Mouse (Mus musculus): ENCODE measurements around the gene Pnpla8. TPM values are rescaled to one million over a fixed set of nuclear protein-coding genes. Genes with fewer than 3 reads are reported as not detected.
A peak's percentile ranks its signal among the peaks of the same experiment; 100 is the strongest.

Gene Pnpla8
- polyA plus RNA-seq, 1 experiment from 2014 or later = 153 TPM

DNA sequence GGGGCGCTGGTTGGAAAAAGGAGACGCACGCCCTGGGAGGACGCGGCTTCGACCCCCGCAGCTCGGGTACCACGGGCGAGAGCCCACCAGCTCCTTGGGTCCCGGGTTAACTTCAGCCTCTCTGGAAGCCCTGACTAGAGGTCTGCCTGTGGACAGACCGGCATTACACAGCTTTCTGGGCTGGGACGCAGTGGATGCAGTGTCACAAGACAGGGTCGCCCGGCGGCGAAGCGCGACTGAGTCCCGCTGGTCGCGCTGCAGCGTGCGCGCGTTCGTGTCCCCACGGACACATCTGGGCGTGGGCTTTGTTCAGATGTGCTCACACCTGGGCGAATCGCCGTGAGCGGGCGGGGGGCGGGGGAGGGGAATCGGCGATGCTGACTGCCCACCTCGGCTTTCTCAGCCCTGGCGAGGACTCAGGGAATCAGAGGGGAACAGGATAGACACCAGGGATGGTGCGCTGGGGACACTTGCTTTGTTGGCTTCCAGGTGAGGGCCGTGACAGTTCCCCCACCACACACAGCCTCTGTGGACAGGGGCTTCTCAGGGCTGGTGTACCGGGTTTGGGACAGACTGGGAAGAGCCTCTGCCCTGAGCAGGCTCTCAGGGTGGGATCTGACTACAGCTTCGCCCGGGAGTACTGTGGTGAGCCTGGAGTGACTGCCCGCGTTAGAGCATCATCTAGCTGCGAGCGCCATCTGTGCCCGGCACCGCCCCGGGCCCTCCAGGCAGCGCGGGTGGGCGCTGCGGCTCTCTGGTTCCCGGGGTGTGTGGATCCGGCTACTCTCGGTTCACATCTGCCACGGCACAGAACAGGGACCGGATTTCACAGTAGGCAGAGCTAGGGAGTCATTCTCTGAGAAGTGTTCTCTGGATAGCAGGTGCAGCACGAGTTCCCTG, 108.4 kb downstream of the Pnpla8 start:
- Histone ChIP-seq H3K27ac (ENCODE audit: low read length) (peak overlapping the region; percentile 94), H3K4me1 (ENCODE audit: control insufficient read depth, insufficient read depth, low read length) (peaks cover 26% of the 10 kb centered on the region), H3K4me3 (ENCODE audit: low read depth, low read length) (peak overlapping the region; percentile 91), H3K36me3 (ENCODE audit: control insufficient read depth, insufficient read depth, low read length) (no peaks in the 10 kb centered on the region), H3K9me3 (replicated peaks; ENCODE audit: control insufficient read depth, low read length, poor library complexity, severe bottlenecking) (no peaks in the 10 kb centered on the region), H3K4me2 (ENCODE audit: low read length) (peak overlapping the region; percentile 61), H3K9ac (ENCODE audit: low read depth, low read length) (peak overlapping the region; percentile 94), H3K27me3 (ENCODE audit: control insufficient read depth, insufficient read depth, low read depth, low read length) (no peaks in the 10 kb centered on the region)
- ATAC-seq = peak; percentile 78
- WGBS = under 1% methylated on average over 61 of the region's 61 CpGs

DNA sequence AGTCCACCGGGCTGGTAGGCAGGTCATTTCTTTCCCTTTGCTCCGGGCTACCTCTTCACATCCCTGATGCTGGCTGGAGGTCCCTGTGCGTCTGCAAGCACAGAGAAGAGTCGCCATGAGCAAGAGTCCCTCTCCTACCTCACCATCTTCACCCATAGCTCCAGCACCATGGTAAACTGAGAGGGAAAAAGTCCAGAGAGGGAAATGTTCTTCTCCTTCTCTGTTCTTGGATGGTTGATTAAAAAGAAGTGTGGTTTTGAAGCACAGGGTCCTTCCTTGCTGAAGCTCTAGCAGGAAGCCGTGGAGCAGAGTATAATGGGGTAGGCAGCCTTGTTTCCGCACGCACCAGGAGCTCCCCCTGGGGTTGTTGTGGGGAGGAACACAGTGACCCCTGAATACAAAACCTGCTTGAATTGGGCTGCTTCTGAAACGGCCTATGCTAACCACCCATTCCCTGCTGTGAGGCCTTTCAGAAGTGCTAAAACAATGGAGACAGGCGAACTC, 109.1 kb downstream of the Pnpla8 start:
- ATAC-seq = peak; percentile 9; the same call in 1 of the 2 replicates
- H3K4me2 ChIP-seq (ENCODE audit: low read length) = peak overlapping the region; percentile 61
- WGBS = under 1% methylated on average over 9 of the region's 9 CpGs
- H3K4me1 ChIP-seq (ENCODE audit: control insufficient read depth, insufficient read depth, low read length) = peaks cover 26% of the 10 kb centered on the region
- H3K27ac ChIP-seq (ENCODE audit: low read length) = peak overlapping the region; percentile 94
- peak overlapping the region; percentile 94 for H3K9ac ChIP-seq (ENCODE audit: low read depth, low read length)
- H3K27me3 ChIP-seq (ENCODE audit: control insufficient read depth, insufficient read depth, low read depth, low read length) = no peaks in the 10 kb centered on the region
- H3K9me3 ChIP-seq (replicated peaks; ENCODE audit: control insufficient read depth, low read length, poor library complexity, severe bottlenecking) = no peaks in the 10 kb centered on the region
- peak overlapping the region; percentile 91 for H3K4me3 ChIP-seq (ENCODE audit: low read depth, low read length)
- H3K36me3 ChIP-seq (ENCODE audit: control insufficient read depth, insufficient read depth, low read length) = no peaks in the 10 kb centered on the region

DNA sequence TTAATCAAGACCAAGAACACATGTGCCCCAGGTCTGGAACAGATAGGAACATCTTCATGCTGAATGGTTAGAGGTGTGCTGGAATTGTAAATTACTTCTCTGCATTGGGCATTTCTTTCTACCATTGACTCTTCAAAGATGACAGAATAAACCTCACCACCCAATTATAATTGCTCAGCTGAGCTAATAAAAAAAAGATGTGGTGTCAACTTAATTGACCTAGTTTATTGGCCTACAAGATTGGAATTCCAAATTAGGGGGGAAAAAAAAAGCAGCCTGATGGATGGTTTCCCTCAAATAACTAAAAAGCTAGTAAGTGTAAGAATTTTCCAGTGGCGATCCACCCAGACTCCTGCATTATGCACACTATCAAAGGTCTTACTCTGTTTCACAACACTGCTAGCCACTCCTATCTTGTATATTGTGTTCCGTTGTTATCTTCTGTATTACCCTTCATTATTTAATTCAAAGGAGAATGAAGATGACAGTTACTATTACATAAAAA, 116.0 kb downstream of the Pnpla8 start:
- no peaks in the 10 kb centered on the region for H3K9me3 ChIP-seq (replicated peaks; ENCODE audit: control insufficient read depth, low read length, poor library complexity, severe bottlenecking)
- no peak overlapping the region for H3K9ac ChIP-seq (ENCODE audit: low read depth, low read length)
- no peak overlapping the region for H3K4me3 ChIP-seq (ENCODE audit: low read depth, low read length)
- no peaks in the 10 kb centered on the region for H3K27me3 ChIP-seq (ENCODE audit: control insufficient read depth, insufficient read depth, low read depth, low read length)
- WGBS = 41% methylated on average over 2 of the region's 2 CpGs
- ATAC-seq = peak; percentile 23; the same call in 1 of the 2 replicates
- no peak overlapping the region for H3K4me2 ChIP-seq (ENCODE audit: low read length)
- no peaks in the 10 kb centered on the region for H3K36me3 ChIP-seq (ENCODE audit: control insufficient read depth, insufficient read depth, low read length)
- H3K27ac ChIP-seq (ENCODE audit: low read length) = no peak overlapping the region
- H3K4me1 ChIP-seq (ENCODE audit: control insufficient read depth, insufficient read depth, low read length) = peaks cover 29% of the 10 kb centered on the region

DNA sequence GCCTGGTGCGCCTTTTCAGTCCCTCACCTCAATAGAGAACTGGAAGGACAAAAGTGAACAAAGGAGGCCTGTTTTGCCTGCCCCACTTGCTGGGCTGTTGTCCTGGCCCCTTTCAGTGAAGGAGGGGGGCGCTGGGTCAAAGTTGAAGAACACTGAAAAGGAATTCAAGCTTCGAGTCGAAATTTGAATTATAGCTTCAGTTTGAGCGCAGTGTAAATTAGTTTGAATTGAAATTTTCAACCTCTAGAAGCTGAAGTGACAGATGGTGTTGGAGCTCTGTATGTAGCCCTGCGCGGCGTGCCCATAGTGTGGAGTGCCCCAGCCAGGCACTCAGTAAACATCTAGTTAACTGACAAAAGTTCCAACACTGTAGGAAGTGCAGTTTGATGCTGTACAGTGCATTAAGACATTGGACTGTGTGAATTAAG, 117.0 kb downstream of the Pnpla8 start:
- H3K9ac ChIP-seq (ENCODE audit: low read depth, low read length) = no peak overlapping the region
- H3K9me3 ChIP-seq (replicated peaks; ENCODE audit: control insufficient read depth, low read length, poor library complexity, severe bottlenecking) = no peaks in the 10 kb centered on the region
- peaks cover 24% of the 10 kb centered on the region for H3K4me1 ChIP-seq (ENCODE audit: control insufficient read depth, insufficient read depth, low read length)
- H3K4me2 ChIP-seq (ENCODE audit: low read length) = peak overlapping the region; percentile 21; the same call in 1 of the 2 replicates
- peak overlapping the region; percentile 67 for H3K27ac ChIP-seq (ENCODE audit: low read length)
- WGBS = 9% methylated on average over 8 of the region's 8 CpGs
- H3K36me3 ChIP-seq (ENCODE audit: control insufficient read depth, insufficient read depth, low read length) = no peaks in the 10 kb centered on the region
- H3K4me3 ChIP-seq (ENCODE audit: low read depth, low read length) = no peak overlapping the region
- peak; percentile 79 for ATAC-seq
- H3K27me3 ChIP-seq (ENCODE audit: control insufficient read depth, insufficient read depth, low read depth, low read length) = no peaks in the 10 kb centered on the region

DNA sequence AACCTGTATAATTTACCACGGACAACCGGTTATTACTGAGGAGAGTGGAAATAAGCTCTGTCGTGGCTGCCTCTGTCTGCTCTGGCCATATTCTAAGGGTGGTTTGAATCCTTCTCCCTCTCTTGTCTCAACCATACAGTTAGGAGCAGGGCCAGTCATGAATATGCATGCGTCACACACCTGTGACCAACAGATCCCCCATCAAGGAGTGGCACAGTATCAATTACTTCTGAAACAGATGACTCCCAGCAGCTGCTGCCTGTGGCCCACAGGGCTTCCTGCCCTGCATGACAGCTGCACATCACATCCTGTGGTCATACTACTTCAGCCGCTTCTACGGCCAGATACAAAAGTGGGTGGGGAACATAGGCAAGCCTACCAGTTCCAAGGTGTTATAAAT, 122.9 kb downstream of the Pnpla8 start:
- 55% methylated on average over 6 of the region's 6 CpGs for WGBS
- Histone ChIP-seq H3K27me3 (ENCODE audit: control insufficient read depth, insufficient read depth, low read depth, low read length) (no peaks in the 10 kb centered on the region), H3K4me1 (ENCODE audit: control insufficient read depth, insufficient read depth, low read length) (peaks cover 22% of the 10 kb centered on the region), H3K27ac (ENCODE audit: low read length) (no peak overlapping the region), H3K9ac (ENCODE audit: low read depth, low read length) (0 out of 2 replicates have a peak overlapping the region, but pooled peaks have one; percentile 3), H3K36me3 (ENCODE audit: control insufficient read depth, insufficient read depth, low read length) (no peaks in the 10 kb centered on the region), H3K4me3 (ENCODE audit: low read depth, low read length) (no peak overlapping the region), H3K9me3 (replicated peaks; ENCODE audit: control insufficient read depth, low read length, poor library complexity, severe bottlenecking) (no peaks in the 10 kb centered on the region), H3K4me2 (ENCODE audit: low read length) (no peak overlapping the region)
- no peak for ATAC-seq

DNA sequence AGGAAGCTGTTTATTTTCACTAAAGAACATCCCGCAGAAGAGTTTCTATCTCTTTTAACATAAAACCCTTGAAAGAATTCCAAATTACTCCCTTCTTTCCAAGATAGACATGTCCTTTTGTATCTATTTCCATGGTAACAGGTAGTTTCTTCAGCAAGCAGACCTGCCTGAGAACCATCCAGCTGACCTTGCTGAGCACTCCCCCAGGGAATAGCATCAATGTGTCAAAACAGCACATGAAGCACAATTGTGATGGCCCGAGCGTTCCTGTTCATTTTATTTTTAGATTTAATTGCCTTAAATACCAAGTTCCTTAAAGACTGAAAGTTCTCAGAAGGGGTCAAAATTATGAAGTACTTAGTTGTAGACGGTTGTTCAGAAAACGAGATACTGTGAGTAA, 124.1 kb downstream of the Pnpla8 start:
- WGBS = 30% methylated on average over 5 of the region's 5 CpGs
- no peak for ATAC-seq
- no peak overlapping the region for H3K27ac ChIP-seq (ENCODE audit: low read length)

DNA sequence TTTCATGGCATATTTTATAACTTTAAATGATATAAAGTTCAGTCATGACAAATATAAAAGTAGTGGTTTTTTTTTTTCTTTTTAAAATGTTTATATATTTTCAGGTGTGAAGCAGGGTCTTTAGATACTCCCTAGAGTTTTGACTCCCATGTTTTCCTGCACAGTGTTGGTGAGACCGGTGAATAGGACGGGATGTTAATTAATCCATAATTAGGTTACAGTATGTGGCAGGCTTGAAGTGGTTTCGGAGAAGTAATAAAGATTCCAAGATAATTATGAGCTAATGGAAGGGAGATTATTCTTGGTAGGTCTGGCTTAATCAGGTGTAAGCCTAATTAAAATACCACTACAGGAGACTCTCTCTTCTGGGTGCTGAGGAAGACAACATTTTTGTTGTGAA, 125.0 kb downstream of the Pnpla8 start:
- WGBS = 49% methylated on average over 3 of the region's 3 CpGs
- Histone ChIP-seq H3K4me2 (ENCODE audit: low read length) (no peak overlapping the region), H3K4me3 (ENCODE audit: low read depth, low read length) (no peak overlapping the region), H3K27me3 (ENCODE audit: control insufficient read depth, insufficient read depth, low read depth, low read length) (no peaks in the 10 kb centered on the region), H3K27ac (ENCODE audit: low read length) (no peak overlapping the region), H3K4me1 (ENCODE audit: control insufficient read depth, insufficient read depth, low read length) (peaks cover 20% of the 10 kb centered on the region), H3K9ac (ENCODE audit: low read depth, low read length) (no peak overlapping the region), H3K36me3 (ENCODE audit: control insufficient read depth, insufficient read depth, low read length) (no peaks in the 10 kb centered on the region), H3K9me3 (replicated peaks; ENCODE audit: control insufficient read depth, low read length, poor library complexity, severe bottlenecking) (no peaks in the 10 kb centered on the region)
- ATAC-seq = no peak

More for the DNA sequence above, 124.1 kb downstream of the Pnpla8 start:
- H3K36me3 ChIP-seq (ENCODE audit: control insufficient read depth, insufficient read depth, low read length) = no peaks in the 10 kb centered on the region
- no peaks in the 10 kb centered on the region for H3K27me3 ChIP-seq (ENCODE audit: control insufficient read depth, insufficient read depth, low read depth, low read length)
- H3K9ac ChIP-seq (ENCODE audit: low read depth, low read length) = no peak overlapping the region
- no peak overlapping the region for H3K4me3 ChIP-seq (ENCODE audit: low read depth, low read length)
- H3K9me3 ChIP-seq (replicated peaks; ENCODE audit: control insufficient read depth, low read length, poor library complexity, severe bottlenecking) = no peaks in the 10 kb centered on the region
- H3K4me2 ChIP-seq (ENCODE audit: low read length) = no peak overlapping the region
- peaks cover 22% of the 10 kb centered on the region for H3K4me1 ChIP-seq (ENCODE audit: control insufficient read depth, insufficient read depth, low read length)

DNA sequence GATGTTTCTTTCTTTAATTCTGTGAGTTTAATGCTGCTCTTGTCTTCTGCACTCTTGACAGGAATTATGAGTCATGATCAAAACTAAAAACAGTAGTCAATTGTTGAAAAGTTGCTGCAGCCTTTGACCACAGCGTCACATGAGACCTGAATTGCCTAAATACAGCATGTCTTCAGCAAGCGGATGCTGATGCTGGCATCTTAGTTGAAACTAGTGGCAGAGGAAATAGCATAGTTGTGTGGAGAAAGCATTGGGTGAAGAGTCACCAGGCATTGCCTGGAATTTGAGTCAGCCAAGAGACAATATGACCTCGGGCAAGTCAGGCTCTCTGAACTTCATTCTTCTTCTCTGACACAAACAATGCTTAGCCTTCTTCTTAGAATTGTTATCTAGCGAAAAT, 133.9 kb downstream of the Pnpla8 start:
- Histone ChIP-seq H3K9ac (ENCODE audit: low read depth, low read length) (no peak overlapping the region), H3K9me3 (replicated peaks; ENCODE audit: control insufficient read depth, low read length, poor library complexity, severe bottlenecking) (no peaks in the 10 kb centered on the region), H3K27me3 (ENCODE audit: control insufficient read depth, insufficient read depth, low read depth, low read length) (no peaks in the 10 kb centered on the region), H3K4me3 (ENCODE audit: low read depth, low read length) (no peak overlapping the region), H3K27ac (ENCODE audit: low read length) (no peak overlapping the region), H3K4me1 (ENCODE audit: control insufficient read depth, insufficient read depth, low read length) (no peaks in the 10 kb centered on the region), H3K36me3 (ENCODE audit: control insufficient read depth, insufficient read depth, low read length) (no peaks in the 10 kb centered on the region), H3K4me2 (ENCODE audit: low read length) (no peak overlapping the region)
- ATAC-seq = no peak
- WGBS = 90% methylated on average over 4 of the region's 4 CpGs

DNA sequence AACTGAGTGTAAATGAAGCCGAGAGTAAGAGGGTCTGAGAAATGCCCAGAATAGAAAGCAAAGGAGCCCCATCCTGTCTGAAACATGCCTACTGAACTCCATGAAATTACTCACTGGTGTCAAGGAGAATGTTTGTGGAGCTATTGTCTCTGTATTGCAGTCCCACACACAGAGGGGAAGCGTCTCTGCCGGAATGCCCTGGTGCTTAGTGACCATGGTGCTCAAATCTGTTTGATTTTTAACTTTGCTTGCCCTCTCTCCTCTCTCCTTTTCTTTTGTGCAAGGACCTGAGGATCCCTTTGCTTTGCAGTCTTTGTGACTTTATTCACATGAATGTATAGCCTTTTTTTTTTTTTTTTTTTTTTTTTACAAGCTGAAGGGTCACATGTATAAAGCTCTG, 136.3 kb downstream of the Pnpla8 start:
- no peak overlapping the region for H3K4me2 ChIP-seq (ENCODE audit: low read length)
- no peak overlapping the region for H3K27ac ChIP-seq (ENCODE audit: low read length)
- H3K9me3 ChIP-seq (replicated peaks; ENCODE audit: control insufficient read depth, low read length, poor library complexity, severe bottlenecking) = no peaks in the 10 kb centered on the region
- WGBS = 14% methylated on average over 3 of the region's 3 CpGs
- H3K4me3 ChIP-seq (ENCODE audit: low read depth, low read length) = no peak overlapping the region
- no peaks in the 10 kb centered on the region for H3K4me1 ChIP-seq (ENCODE audit: control insufficient read depth, insufficient read depth, low read length)
- no peaks in the 10 kb centered on the region for H3K36me3 ChIP-seq (ENCODE audit: control insufficient read depth, insufficient read depth, low read length)
- no peaks in the 10 kb centered on the region for H3K27me3 ChIP-seq (ENCODE audit: control insufficient read depth, insufficient read depth, low read depth, low read length)
- ATAC-seq = no peak
- H3K9ac ChIP-seq (ENCODE audit: low read depth, low read length) = no peak overlapping the region
